ENCODE assay signal across 22 mouse cellular contexts in the genomic region with DNA sequence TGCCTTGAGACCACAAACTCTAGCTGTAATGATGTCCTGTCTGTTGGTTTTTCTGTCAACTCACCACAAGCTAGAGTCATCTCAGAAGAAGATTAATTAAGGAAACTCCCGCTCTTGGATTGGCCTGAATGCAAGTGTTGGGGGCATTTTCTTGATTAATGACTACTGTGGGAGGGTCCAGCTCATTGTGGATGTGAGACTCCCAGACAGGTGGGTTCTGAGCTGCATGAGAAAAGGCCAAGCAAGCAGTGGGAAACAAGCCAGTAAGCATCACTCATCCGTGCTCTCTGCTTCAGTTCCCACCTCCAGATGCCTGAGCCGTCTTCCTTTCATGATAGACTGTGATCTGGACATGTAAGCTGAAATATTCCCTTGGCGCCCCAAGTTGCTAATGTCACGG. TPM values are rescaled to one million over a fixed set of nuclear protein-coding genes. Genes with fewer than 3 reads are reported as not detected.
DNase-seq lines count a peak whose midpoint lies in the region; ATAC-seq and TF ChIP-seq lines count a peak whose summit lies in the region.
"Had no signal": no experiment of that assay in that cellular context is flagged by ENCODE, and none has a peak within 500 bp of the region (broad histone marks: within the 10 kb centered on the region; RNA-seq: fewer than 3 reads in every experiment).

No protein-coding gene starts in this region.

- H3K27ac ChIP-seq in cerebellum, adult 2 months (ENCODE audit: insufficient read depth, low read length), result no peak overlapping the region
- H3K27ac ChIP-seq in hindbrain, embryonic 14.5 days, result no peak overlapping the region
- H3K27ac ChIP-seq in hindbrain, embryonic 10.5 days, result no peak overlapping the region
- H3K27ac ChIP-seq: heart, adult 2 months; neural tube, embryonic 13.5 days had no signal

- no peaks in the 10 kb centered on the region for H3K79me2 ChIP-seq in C2C12 (ENCODE audit: control insufficient read depth, insufficient read depth)

- no peak for TF ChIP-seq CTCF in cerebellum, adult 2 months (IDR thresholded peaks at IDR 0.05; ENCODE audit: borderline replicate concordance, insufficient read depth, low read depth, low read length)
- TF ChIP-seq CTCF in C2C12 (IDR thresholded peaks at IDR 0.05; ENCODE audit: control insufficient read depth, insufficient read depth, insufficient read length), result no peak

- no peak for TF ChIP-seq POLR2A in cerebellum, adult 2 months (IDR thresholded peaks at IDR 0.05; ENCODE audit: borderline replicate concordance, insufficient read depth, low read length)

- no peaks in the 10 kb centered on the region for H3K27me3 ChIP-seq in cerebellum, adult 2 months (ENCODE audit: control insufficient read depth, insufficient read depth, low read length)
- no peaks in the 10 kb centered on the region for H3K27me3 ChIP-seq in hindbrain, embryonic 14.5 days (ENCODE audit: control insufficient read depth, insufficient read depth, low read length)
- H3K27me3 ChIP-seq in hindbrain, embryonic 10.5 days (ENCODE audit: insufficient read depth, poor library complexity, severe bottlenecking), result no peaks in the 10 kb centered on the region
- no peaks in the 10 kb centered on the region for H3K27me3 ChIP-seq in C2C12 (ENCODE audit: control insufficient read depth, insufficient read depth, insufficient read length)
- H3K27me3 ChIP-seq: neural tube, embryonic 13.5 days had no signal

- no peak overlapping the region for H3K9ac ChIP-seq in hindbrain, embryonic 14.5 days
- H3K9ac ChIP-seq: forebrain, postnatal 0 days; neural tube, embryonic 13.5 days had no signal

- H3K4me2 ChIP-seq in hindbrain, embryonic 14.5 days (replicated peaks), result no peak overlapping the region
- H3K4me2 ChIP-seq: neural tube, embryonic 13.5 days had no signal

- no peaks in the 10 kb centered on the region for H3K79me3 ChIP-seq in C2C12 (ENCODE audit: low read depth)

- H3ac ChIP-seq in C2C12 (ENCODE audit: control insufficient read depth, insufficient read length, low read depth), result no peak overlapping the region

- ATAC-seq in hindbrain, embryonic 14.5 days (ENCODE audit: low FRiP score), result no peak
- ATAC-seq: forebrain, postnatal 0 days; intestine, postnatal 0 days had no signal

- 76% methylated on average over 5 of the region's 5 CpGs for WGBS in cerebellum, adult 2 months
- WGBS in hindbrain, embryonic 14.5 days, result 67% methylated on average over 5 of the region's 5 CpGs
- WGBS in hindbrain, embryonic 10.5 days, result 82% methylated on average over 5 of the region's 5 CpGs

- H3K9me3 ChIP-seq in hindbrain, embryonic 14.5 days (ENCODE audit: control insufficient read depth, low read length), result no peaks in the 10 kb centered on the region
- H3K9me3 ChIP-seq in hindbrain, embryonic 10.5 days, result no peaks in the 10 kb centered on the region
- H3K9me3 ChIP-seq: neural tube, embryonic 13.5 days had no signal

- DNase-seq in cerebellum, postnatal 10 days, result peak; percentile 26 to 28
- DNase-seq in cerebellum, adult 2 months, result no peak
- DNase-seq in hindbrain, embryonic 14.5 days (ENCODE audit: low spot score), result peak; percentile 24
- DNase-seq in hindbrain, embryonic 10.5 days (ENCODE audit: low spot score), result no peak
- DNase-seq in kidney, postnatal 4 days, result peak; percentile 4 to 23
- no peak for DNase-seq in kidney, postnatal 25 days
- DNase-seq in gastrocnemius, postnatal 10 days, result no peak
- DNase-seq: adrenal gland, postnatal 25 days; cerebellum, adult 9-11 months; gastrocnemius, postnatal 25 days; heart, adult 2 months; left cerebral cortex, postnatal 4 days; lung, postnatal 10 days; retina, postnatal 1 day had no signal

- H3K4me3 ChIP-seq in cerebellum, adult 2 months (replicated peaks; ENCODE audit: insufficient read depth, low read depth, low read length), result no peak overlapping the region
- no peak overlapping the region for H3K4me3 ChIP-seq in hindbrain, embryonic 14.5 days (replicated peaks; ENCODE audit: low read length)
- no peak overlapping the region for H3K4me3 ChIP-seq in hindbrain, embryonic 10.5 days
- no peak overlapping the region for H3K4me3 ChIP-seq in C2C12 (ENCODE audit: insufficient read depth, poor library complexity, severe bottlenecking)
- H3K4me3 ChIP-seq: heart, adult 2 months; myocyte; neural tube, embryonic 13.5 days had no signal

- peaks cover 7% of the 10 kb centered on the region for H3K4me1 ChIP-seq in cerebellum, adult 2 months (ENCODE audit: control insufficient read depth, insufficient read depth, low read length)
- H3K4me1 ChIP-seq in hindbrain, embryonic 14.5 days (replicated peaks; ENCODE audit: control insufficient read depth, insufficient read depth, low read length), result no peaks in the 10 kb centered on the region
- H3K4me1 ChIP-seq in hindbrain, embryonic 10.5 days (replicated peaks), result no peaks in the 10 kb centered on the region
- H3K4me1 ChIP-seq: neural tube, embryonic 13.5 days had no signal

- H3K36me3 ChIP-seq in hindbrain, embryonic 14.5 days (replicated peaks; ENCODE audit: control insufficient read depth, insufficient read depth), result no peaks in the 10 kb centered on the region
- H3K36me3 ChIP-seq in hindbrain, embryonic 10.5 days, result no peaks in the 10 kb centered on the region
- no peaks in the 10 kb centered on the region for H3K36me3 ChIP-seq in C2C12 (ENCODE audit: control insufficient read depth, insufficient read depth)
- H3K36me3 ChIP-seq: neural tube, embryonic 13.5 days had no signal

TF ChIP-seq in C2C12, 6 proteins besides CTCF, POLR2A, EP300 and RAD21:
- TF ChIP-seq USF1 (IDR thresholded peaks at IDR 0.05; ENCODE audit: low read depth) (no peak), CEBPB (IDR thresholded peaks at IDR 0.05; ENCODE audit: low read depth) (no peak), MYOD1 (IDR thresholded peaks at IDR 0.05; ENCODE audit: control insufficient read depth, insufficient read length, low read depth) (peak; percentile 67), FOSL1 (IDR thresholded peaks at IDR 0.05; ENCODE audit: insufficient read depth, low read length, poor library complexity, severe bottlenecking) (no peak), MYOG (IDR thresholded peaks at IDR 0.05; ENCODE audit: control insufficient read depth, extremely low read depth, insufficient read length) (no peak)

RNA-seq across cellular contexts. Expression of gene Adamts18, which starts 38.6 kb away (rescaled TPM):
- polyA plus RNA-seq in cerebellum, adult 2 months (2012; rRNA removed), result 9.6 and 12.3 TPM in 2 replicates
- 2.3 and 2.7 TPM in 2 replicates for polyA plus RNA-seq in hindbrain, embryonic 14.5 days (2014; fragmentation: Nextera tagmentation; extraction: Ambion mirVana)
- 0.73 and 1.0 TPM in 2 replicates for polyA plus RNA-seq in hindbrain, embryonic 10.5 days (2016; fragmentation: Nextera tagmentation; extraction: Ambion mirVana)
- polyA plus RNA-seq in C2C12 (2012; fragmentation: generic; extraction: Trizol), result not detected
- under 1 TPM; 0.47 to 0.97 TPM for total RNA-seq in gastrocnemius, postnatal 10 days (2021)
- total RNA-seq: adrenal gland, postnatal 25 days; heart, adult 2 months; heart, postnatal 25 days had no signal
- polyA plus RNA-seq: liver, adult 2 months; myocyte; spleen, adult 2 months had no signal

Comparison
In these comparisons a context has a peak if more than half of its experiments do, and no peak if none do; other contexts are left out.
1. DNase-seq: peak in cerebellum, postnatal 10 days (2 of 2), hindbrain, embryonic 14.5 days (single experiment) and kidney, postnatal 4 days (2 of 2); none in cerebellum, adult 2 months (0 of 2), hindbrain, embryonic 10.5 days (single experiment), kidney, postnatal 25 days (0 of 2) and gastrocnemius, postnatal 10 days (single experiment).